Mouse (Mus musculus) urinary bladder, postnatal 4 days (tissue): ENCODE measurements around the gene Adgrb3.
"Not testable (repeated sequence)": the region's sequence is repeated elsewhere in the genome, so short reads cannot be mapped to it uniquely, and the experiment has no call there.

Source experiments
- DNase-seq, 2 experiments: peaks; one replicate each; pipeline ENCODE4 v3.0.0; 2021 to 2022; ENCODE audit warnings: low spot score in 2 of 2

Gene Adgrb3

GRCm38 (mm10) chr1:25107500-25108101 lies 721.9 kb downstream of the Adgrb3 start:
- DNase-seq = no peak

GRCm38 (mm10) chr1:25106679-25107078 lies 722.8 kb downstream of the Adgrb3 start:
- DNase-seq = no peak

DNA sequence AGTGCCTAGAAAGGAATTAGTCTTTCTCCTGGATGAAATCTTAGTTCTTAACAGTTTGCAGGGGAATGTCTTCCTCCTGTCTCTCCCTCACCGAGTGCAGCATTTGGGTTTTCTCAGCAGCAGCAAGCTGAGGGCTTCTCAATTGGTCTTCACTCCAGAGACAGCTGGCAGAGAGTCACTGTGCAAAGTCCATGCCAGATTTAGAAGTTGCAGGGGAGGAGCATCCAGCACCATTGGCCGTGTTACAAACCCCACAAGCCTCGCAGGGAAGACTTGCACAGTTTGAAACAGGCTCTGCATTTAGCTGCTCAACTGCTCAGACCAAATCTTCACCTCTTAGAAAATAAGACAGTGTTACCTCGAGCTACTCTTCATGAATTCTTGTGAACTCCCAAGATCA lies 724.1 kb downstream of the Adgrb3 start:
- peak in 1 of 2 experiments; percentile 58 for DNase-seq

GRCm38 (mm10) chr1:25088010-25088719 lies 741.3 kb downstream of the Adgrb3 start:
- no peak for DNase-seq

DNA sequence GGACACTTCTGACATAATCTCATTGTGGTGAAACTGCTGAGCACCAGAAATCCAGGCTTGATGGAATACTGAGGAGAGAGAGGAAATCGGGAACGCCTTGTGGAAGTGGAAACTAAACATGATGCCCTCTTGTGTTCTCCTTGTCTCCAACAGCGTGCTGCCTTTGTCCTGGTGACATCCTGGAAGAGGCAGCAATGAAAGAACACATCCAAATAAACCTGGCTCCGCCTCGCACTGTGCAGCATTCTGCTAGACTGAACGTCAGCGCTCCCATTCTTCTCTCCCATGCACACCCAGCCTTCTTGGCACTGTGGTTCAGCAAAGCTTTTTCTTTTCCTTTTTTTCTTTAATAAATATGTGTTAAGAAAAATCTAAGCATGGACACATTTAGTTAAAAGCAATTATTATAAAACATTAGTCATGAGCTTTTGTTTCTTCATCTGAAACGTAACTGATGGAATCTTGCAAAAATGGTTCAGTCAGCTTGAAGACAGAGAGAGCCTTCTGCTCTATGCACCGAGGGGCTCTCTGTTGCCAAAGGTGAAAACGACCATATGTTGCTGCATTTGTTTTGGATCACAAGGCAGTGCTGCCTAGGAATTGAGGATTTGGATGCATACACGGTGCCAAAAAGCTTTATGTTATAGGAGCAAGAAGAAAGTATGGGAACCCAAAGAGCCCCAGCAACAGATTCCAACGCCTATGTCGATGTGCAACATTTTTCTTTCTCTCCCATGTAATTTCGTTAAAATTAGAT lies 743.7 kb downstream of the Adgrb3 start:
- no peak for DNase-seq

DNA sequence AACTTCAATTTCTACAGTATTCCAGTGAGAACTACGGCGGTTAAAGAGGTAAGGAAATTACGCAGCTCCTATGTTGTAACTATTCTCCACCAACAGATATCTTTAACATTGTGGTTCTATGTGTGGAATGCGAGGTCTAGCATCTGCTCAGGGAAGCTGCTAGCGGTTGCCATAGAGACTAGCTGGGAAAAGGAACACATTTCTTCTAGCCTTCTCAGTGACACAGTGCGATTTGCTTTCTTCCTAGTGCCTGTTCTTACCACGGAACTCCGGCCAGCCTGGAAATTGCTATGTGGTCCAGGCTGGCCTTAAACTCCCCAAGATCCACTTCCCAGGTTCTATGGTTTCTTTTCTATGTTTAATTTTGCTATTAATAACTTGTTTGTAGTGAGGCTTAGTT lies 747.1 kb downstream of the Adgrb3 start:
- no peak for DNase-seq

DNA sequence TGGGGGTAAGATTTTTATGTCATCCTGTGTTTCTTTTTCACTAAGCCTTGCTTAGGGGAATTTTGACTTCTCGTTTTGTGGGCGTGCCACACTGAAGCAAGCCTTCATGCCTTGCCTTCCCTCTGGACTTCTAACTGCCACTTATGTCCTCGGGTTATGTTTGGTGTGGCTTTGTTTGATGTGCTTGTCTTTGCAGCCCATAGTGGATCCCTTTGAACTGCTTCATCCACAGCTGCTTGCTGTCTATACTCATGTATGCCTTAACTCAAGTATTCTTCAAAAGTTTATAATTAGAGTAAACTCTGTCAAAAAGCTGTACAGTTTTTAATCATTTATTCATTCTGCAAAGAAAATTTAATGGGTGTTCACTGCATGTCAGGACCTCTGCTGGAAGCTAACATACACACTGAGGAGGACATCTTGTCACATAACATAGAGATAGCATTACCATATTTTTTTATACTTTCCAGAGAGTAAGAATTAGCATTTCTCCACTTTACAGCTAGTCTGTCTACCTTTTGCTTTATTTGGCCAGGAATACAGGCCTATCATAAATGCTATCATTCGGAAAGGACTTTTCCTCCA lies 748.1 kb downstream of the Adgrb3 start:
- no peak for DNase-seq

GRCm38 (mm10) chr1:25079395-25079794 lies 750.1 kb downstream of the Adgrb3 start:
- no peak for DNase-seq

- DNase-seq = no peak
Measured at GRCm38 (mm10) chr1:25075952-25076351, 753.6 kb downstream of the Adgrb3 start.

- DNase-seq = no peak
Measured at GRCm38 (mm10) chr1:25063964-25064363, 765.5 kb downstream of the Adgrb3 start.

GRCm38 (mm10) chr1:25060935-25061334 lies 768.6 kb downstream of the Adgrb3 start:
- no peak for DNase-seq

DNA sequence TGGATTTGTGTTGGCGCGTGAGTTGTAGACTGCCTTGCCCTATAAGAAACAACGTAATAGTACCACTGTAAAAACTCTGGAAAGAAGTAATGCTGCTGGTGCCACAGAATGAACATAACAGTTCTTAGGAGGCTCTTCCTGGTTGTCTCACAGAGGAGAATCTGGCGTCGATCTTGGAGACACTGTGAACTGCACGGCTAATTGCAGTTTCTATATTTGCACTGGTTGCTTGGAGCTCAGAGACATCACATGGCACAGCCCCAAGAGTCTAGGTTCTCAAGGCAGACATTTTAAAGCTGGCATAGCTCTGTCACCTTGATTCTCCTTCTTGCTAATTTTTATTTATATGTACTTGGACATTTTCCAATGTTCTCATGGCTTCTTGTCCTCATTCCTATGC lies 769.3 kb downstream of the Adgrb3 start:
- no peak for DNase-seq

- no peak for DNase-seq
Measured at GRCm38 (mm10) chr1:25057656-25058055, 771.9 kb downstream of the Adgrb3 start.

- no peak for DNase-seq
Measured at GRCm38 (mm10) chr1:25057212-25057611, 772.3 kb downstream of the Adgrb3 start.

- DNase-seq = no peak
Measured at GRCm38 (mm10) chr1:25042091-25042490, 787.4 kb downstream of the Adgrb3 start.

DNA sequence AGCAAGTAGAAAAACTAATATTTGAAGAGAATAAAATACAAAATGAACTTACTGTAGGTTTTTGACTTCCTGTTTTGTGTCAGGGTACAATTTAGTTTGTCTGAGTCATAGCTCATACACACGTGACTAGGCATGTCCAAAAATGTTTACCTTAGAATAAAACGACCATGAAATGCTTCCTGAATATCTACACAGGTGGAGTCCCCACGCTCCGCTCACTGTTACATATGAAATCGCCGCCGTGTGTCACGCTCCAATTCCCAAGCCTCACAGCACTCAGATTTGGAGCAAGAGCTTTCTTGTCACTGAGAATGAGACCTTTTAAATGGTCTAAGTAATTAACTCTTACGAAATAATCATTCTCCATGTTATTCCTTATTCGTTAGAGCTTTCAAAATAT lies 795.3 kb downstream of the Adgrb3 start:
- no peak for DNase-seq

DNA sequence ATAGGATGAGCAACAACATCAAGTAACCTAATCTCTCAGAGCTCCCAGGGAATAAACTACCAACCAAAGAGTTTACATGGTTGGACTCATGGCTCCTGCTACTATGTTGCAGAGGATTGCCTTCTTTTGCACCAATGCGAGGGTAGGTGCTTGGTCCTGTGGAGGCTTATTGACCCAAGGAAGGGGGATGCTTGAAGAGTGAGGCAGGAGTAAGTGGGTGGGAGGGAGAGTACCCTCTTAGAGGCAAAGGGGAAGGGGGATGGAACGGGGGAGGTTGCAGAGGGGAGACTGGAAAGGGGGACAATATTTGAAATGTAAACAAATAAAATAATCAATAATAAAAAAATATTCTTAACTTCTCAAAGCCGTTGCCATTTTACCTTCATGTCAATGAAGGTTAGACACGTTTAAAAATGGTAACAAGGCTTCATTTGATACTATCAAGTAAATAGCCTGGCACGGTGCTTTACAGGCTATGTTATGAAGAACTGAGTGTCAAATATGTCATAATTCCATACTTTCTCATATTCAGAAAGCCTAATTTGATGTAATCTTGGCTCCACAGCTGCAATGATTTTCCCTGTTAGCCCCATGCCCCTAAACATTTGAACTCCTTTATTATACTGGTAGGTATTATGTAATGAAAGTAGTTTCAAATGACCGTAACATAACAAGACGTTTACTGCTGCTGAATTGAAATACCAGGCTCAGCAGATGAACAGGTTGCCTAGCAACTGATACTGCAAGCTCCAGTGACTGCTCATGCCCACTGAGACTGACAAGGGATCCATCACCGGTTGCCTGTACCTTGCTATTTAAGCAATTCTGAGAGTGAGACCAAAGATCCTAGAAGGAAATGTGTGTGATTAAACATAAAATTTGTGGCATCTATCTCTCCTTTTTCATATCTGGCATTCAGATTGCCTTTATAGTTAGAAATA lies 796.1 kb downstream of the Adgrb3 start:
- no peak for DNase-seq

- no peak for DNase-seq
Measured at GRCm38 (mm10) chr1:25023156-25023555, 806.4 kb downstream of the Adgrb3 start.

GRCm38 (mm10) chr1:25017851-25018250 lies 811.7 kb downstream of the Adgrb3 start:
- DNase-seq = not testable (repeated sequence)
